Mouse (Mus musculus): ENCODE results near the gene Mbl2.

DNA sequence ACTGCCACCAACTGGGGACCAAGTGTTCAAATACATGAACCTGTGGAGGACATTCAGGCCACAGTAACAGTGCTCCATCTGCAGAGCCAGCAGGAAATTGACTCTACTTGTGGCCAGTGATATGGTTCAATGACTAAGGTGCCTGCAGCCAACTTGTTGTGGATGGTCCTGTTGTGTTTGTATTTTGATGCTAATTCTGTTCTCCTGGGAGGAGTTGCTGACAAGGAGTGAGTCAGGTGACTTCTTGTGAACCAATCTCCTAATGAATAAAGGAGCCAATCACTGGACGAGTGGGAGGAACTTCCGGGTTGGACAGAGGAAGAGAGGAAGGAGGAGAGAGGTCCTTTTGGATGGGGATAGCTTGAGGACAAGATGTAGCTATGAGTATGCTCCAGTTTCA lies 47.2 kb upstream of the Mbl2 start:
- TF ChIP-seq EP300 (IDR thresholded peaks at IDR 0.05; ENCODE audit: insufficient read depth, low read depth, low read length) (no peak), CTCF (IDR thresholded peaks at IDR 0.05) (no peak), POLR2A (IDR thresholded peaks at IDR 0.05; ENCODE audit: insufficient read depth, low read depth, low read length) (no peak)
